Mouse (Mus musculus) T-cell, adult 2 months (primary cell): ENCODE results near the gene Plpp1.
A peak's percentile ranks its signal among the peaks of the same experiment; 100 is the strongest.

Source experiments
- DNase-seq: peaks from one replicate; pipeline ENCODE4 v3.0.0; 2022; ENCODE audit warnings: low spot score

Plpp1 gene

DNA sequence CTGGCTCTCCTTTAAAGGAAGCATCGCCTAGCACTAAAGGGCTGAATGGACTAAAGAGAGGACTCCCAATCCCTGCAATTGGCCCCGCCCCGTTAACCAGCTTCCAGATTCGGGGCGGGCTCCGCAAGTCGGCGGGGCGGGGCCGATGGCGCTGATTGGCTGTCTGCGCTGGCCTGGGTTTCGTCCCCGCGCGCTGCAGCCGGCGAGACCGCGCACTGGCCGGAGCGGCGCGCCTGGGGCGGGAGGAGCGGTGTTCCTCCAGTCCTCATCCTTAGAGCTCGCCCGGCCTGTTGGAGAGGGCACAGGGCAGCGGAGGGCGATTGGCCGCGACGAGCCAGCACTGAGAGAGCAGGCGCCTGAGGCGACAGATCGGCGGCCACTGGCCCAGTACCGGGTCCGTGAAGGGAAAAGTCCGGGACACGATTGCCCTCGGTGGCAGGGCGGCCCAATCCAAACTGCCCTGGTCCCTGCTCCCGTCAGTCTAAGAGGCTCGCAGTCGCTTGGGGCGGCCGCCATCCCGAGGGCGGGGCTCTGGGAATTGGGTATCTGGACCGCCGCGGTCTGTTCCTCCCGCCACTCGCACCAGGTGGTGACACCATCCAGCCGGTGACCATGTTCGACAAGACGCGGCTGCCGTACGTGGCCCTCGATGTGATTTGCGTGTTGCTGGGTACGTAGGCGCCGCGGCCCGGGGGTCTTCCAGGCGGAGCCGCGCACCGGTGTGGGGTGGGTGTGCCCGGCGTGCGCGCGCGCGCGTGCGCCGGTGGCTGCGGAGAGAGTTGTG is at the start of gene Plpp1:
Gene Plpp1, plus strand, starts transcription at position 196 of the 784 bp plus-strand sequence.
- peak; percentile 18 for DNase-seq

DNA sequence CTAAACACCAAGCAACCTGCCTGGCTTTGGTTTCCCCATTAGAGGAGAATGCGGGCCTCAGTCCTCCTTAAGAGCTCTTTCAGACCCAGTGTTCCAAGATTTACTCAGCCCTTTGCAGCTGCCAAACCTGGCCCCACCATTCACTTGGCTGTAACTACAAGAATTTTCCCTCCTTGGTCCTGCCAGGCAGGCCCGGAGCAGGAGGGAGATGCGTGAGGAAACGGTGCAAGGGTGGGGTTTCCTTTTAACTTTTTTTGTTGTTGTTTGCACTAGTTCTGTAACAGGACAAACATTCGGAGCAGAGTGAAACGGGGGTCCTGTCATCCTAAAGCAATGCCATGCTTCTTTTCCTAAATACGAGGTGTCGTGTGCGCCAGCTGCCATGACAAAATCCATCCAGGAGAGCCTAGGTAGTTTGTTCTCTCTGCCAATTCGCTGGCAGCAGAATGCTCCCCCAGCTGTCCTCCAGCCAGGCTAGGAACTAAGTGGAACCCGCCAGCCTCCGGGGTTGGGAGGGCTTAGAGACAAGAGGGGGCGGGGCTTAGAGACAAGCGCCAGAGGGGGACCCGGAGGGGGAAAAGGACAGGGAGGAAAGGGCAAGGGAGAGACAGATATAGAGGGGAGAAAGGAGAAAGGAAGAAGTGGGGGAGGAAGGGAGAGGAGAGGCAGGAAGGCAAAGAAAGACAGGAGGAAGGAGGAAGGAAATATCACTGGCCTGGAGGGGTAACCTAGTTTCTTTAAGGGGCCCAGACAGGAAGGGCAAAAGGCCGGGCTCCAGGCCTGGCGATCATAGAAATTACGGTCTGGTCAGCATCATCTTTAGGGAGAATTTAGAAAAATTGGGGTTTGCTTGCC is 48.9 kb upstream of the Plpp1 start:
- no peak for DNase-seq

DNA sequence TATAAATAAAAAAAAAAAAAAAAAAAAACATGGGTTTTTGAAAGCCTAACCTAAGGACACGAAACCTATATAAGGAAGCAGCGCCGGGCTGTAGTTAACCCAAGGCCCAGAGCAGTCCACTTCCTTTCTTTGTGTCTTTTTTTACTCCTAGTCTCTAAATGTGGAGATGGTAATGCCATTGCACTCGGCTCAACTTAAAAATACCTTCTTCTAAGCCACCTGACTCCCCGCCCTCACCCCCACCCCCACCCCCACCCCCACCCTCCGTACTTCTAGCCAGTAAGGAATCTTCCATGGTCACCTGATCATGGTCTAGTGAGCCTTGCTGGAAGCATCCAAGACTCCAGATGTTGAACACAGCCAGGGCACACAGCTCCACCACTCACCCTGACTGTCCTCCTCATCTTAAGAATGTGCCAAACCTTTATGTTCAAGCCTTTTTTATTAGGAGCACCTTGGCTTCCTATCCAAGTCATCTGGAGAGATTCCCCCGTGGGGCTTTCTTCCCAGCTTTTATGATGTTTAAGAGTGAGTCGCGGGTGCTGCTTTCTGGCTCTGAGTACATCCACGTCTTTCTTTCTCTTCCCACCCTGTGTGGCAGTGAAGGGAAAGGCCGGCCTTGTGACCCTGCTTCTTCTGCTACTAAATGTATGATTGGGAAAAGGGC is 48.1 kb upstream of the Plpp1 start:
- DNase-seq: no peak

DNA sequence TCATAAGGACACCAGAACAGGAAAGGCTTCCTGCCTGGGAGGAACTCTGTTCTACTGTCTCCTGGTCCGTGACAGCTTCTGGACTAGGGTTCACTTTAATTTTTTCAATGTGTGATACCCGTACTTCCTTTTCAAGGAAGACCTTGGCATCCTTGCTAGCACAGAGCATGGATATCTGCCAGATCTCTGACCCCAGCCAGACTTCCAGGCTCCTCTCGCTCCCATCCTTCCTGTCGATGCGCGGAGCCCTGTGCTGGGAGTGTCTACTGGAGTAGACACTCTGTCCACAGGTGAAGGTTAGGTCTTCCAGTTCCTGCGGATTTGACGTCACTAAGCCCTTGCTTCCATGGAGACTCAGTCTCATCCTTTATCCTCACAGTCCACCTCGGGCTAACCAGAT is 47.1 kb upstream of the Plpp1 start:
- no peak for DNase-seq

DNA sequence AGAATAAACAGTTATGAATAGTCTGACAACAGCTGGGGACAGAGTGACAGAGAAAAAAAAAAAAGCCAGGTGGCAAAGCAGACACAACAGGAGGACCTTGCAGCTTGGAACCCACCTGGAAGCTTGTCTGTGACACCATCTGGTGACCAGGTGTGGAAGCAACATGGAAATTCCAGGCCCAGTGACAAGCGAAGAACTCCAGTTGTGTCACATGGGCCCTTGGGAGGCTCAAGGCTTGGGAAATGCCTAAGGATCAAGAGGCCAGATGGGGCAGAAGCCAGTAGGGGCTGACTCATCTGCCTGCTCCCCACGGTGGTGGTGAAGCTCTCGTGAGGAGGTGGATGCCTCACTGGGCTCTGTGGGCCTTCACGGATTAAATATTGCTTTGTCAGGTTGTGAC is 45.7 kb upstream of the Plpp1 start:
- no peak for DNase-seq

DNA sequence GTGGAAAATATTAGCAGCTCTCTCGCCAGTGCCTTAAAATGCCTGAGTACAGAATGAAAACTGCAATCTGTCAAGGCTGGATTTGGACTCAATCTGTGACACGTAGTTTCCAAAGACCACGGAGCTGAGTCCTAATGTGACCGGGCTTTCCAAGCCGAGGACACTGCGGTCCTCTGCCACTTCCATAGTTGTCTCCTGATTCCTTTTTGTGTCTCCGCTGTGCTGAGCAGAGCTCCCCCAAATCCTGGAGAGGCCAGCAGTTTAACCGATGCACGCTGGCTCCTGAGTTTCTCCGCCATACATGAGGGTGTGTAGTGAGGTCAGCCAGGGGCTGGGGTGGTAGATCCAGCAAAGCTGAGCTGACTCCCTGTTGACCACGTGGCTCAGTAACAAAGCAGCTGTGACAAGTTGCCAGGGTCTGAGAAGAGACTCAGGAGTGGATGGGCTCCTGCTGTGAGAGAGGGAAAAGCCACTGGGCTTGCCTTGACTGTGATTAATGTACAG is 45.0 kb upstream of the Plpp1 start:
- no peak for DNase-seq

DNA sequence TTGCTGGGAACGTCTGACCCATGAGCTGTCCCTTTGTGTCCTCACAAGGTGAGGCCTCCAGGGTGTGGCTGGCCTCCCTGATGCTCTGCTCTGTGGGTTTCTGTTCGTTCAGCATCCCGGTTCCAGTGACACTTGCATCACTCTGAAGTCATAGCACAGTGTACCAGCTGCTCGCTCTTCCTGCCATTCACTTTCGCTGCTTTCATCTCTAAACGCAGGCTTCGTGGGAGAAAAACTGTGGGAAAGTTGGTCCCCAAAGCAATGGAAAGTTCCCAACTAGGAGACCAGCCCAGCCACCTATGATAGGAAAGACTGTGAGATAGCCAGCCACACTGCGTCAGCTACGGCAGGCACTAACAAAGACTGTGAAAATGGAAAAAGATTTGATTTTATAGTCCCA is 43.2 kb upstream of the Plpp1 start:
- no peak for DNase-seq

DNA sequence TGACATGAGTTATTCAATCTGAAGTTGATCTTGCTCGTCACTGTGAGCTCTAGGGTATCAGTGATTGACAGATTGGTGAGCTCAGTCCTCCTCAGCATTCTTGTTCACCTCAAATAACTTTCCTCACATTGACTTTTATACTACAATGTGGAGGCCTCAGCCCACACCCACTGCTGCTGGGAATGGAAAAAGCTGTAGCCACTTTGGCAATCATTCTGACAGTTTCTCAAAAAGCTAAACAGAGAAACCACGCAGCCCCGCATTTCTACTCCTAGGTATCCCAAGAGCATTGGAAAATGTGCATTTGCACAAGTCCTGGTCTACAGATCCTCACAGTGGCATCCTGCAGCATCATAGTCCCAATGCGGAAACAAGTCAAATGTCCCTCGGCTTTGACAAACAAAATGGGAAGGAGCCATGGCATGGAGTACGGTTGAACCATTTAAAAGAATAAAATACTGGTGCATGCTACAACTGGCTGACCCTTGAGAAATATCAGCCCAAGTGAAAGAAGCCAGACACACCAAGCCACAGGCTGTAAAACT is 42.0 kb upstream of the Plpp1 start:
- no peak for DNase-seq

DNA sequence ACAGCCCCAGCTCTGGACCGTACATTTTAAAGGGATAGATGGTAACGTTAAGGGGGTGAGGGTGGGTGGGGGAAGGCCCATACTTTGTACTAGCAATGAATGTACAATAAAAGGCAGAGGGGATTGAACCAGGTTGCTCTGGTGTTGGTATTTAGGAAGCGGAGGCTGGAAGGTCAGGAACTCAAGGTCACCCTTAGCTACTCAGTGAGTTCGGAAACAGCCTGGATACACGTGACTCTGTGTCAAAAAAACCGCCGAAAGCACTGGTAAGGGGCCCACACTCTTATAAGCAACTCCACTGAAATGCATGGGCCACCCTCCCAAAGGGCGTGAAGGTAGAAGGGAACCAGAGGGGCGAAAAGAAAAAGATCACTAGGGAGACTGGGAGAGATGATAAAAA is 41.2 kb upstream of the Plpp1 start:
- DNase-seq: no peak

DNA sequence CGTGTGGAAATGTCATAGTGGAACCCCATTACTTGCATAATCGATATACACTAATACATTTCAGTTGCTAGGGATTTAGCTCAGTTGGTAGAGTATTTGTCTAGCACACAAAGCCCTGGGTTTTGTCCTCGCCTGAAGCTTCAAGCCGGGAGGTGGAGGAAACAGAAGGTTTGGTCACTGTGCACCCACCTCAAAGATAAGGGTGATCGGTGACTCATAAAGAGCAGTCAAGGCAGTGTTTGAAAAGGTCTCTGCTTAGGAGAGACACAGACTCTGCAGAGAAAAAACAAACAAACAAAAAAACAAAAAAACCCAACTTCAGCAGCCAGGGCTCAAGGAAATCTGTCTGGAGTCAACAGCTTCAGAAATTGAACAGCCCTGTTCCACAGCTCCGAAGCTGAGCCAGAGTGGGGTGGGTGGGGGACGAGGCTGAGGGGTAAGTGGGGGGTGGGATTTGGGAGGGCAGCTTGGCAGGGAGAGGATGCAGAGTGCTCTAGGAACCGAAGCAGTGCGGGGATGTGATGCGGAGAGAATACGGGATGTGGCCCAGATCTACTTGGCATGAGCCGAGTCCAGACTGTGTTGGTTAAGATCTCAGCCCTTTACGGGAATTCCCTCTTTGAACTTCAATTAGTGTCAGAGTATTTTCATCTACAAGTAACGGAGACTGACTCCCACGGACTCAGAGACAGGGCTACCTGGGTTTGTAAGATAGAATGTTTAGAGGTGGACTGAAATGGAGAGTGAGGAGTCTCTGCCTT is 40.6 kb upstream of the Plpp1 start:
- no peak for DNase-seq

DNA sequence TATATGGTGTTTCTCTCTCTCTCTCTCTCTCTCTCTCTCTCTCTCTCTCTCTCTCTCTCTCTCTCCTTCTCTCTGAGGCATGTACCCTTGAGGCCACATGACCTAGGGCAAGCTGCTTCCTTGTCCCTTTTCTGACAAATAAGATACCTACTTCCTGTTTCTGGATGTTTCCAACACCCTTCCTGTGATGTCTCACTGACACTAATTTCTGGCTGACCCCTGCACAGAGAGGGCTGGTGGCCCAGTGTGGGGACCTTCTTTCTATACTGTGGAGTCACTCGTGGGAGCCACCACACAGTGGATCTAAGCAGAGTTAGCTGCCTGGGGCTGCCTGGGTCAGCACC is 40.1 kb upstream of the Plpp1 start:
- no peak for DNase-seq

DNA sequence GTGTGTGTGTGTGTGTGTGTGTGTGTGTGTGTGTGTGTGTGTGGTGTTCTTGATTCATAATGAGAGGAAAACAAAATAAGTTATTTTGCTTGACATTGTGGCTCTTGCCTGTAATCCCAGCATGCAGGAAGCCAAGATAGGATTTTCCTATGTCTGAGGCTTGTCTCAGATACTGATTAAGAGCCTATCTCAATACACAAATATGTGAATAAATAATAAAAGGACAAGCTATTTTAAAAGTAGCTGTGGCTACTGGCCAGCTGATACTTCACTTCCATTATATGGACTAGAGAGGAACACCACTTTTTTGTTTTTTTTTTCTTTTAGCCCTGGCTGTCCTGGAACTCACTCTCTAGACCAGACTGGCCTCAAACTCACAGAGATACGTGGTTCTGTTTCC is 38.8 kb upstream of the Plpp1 start:
- no peak for DNase-seq

DNA sequence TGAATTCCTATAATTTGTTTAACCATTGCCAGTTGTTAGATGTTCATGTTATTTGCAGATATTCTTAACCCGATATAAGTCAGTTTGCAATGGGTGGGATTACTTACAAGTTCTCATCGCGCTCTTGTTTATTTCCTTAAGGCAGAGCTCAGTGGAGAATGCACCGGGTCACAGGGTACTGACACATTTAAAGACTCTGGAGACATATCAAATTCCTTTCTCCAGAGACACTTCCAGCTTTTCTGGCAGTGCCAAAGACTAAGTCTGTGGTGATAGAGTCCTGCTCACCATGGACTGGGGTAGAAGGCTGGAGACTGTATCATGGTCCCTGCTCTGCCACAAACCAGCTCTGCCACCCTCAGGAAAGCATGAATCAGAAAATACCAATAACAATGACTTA is 38.0 kb upstream of the Plpp1 start:
- no peak for DNase-seq

DNA sequence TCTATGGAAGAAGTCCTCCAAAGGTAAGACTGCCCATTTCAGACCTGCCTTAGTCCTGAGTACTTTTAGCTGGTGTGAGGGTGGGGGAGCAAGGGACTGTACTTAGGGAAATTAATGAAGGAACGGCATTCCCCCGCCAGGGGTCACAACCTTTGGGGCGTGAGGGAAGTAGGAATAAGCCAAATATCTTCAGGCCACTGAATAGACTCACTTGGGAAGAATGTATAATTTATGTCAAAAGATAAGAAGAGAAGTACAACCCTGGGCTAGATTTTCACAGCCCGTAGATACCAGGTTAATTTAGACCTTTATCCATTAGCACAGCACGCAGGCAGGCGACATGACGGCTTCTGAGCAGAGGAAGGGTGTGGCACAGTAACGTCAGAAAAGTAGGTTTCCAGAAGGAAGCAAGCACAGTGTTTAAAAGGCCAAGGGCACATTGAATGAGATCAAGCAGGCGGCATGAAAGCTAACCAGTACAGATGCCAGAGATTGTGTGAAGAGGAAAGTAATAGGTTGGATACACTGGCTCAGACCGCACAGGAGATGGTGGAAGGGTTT is 37.0 kb upstream of the Plpp1 start:
- no peak for DNase-seq

DNA sequence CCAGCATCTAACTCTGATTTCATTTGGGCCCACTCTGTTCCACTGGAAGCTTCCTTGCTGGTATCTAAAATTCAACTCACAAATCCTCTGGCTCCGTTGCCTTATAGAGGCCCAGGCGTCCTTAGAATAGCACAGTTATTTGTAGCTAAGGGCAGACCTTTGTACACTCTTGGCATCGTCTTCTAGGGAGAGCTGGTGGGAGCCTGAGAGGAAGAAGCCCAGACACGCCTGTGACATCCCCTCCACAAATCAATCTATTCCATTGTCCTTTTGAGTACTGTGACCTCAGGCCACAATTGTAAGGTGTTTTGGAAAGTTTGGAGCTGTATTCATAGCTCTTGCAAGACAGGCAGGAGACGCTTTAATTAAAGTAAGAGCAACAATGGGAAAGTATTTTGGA is 36.0 kb upstream of the Plpp1 start:
- no peak for DNase-seq

DNA sequence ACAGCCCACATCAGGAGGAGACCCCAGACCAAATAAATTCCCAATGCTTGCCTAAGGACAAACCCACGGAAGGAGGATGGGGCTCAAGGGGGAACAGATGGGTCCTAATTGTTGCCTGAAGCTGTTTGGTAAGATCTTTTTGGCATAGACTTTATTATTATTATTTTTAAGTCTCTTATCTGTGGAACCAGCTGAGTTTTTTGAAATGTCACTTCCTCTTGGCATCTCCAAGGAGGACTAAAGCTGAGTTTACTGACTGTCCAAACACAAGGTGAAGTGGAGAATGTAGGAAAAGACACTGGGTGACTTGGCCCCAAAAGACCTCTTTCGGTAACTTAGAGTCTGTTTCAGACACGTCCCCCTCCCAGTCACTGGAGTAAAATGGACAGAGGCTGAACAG is 34.9 kb upstream of the Plpp1 start:
- no peak for DNase-seq

DNA sequence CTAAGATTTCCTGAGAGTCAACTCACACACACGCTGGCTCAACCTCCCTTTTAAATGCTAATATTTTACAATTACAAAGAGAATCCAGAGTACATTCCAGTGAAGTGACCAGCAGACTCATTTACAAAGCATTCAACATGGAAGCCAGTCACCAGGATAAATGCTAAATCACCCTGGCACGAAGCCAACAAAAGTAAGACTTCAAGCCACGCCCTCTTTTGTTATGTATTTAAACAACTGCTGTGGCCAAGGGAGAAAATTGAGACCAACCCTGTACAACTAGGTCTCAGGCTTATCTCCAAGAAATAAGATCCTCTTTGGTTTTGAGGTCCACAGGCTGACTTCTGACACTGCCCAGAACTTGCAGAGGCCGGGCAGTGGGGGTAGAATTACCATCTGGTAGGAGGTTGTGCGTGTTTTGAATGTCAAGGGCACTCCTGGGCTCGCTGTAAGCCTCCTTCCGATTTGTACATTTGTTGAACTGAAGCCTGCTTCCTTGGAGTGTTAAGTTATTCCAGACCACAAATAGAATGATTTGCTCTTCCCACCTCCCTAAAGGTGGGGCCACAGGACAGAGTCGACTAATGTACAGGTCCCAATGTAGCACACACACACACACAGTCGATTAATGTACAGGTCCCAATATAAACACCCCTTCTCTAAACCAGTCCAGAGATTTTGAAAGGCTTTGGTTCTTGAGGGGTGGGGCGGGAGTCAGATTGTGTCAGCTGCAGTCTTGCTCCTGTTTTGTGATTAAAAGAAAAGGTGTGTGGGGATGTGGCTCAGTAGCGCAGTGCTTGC is 29.9 kb upstream of the Plpp1 start:
- DNase-seq: no peak

DNA sequence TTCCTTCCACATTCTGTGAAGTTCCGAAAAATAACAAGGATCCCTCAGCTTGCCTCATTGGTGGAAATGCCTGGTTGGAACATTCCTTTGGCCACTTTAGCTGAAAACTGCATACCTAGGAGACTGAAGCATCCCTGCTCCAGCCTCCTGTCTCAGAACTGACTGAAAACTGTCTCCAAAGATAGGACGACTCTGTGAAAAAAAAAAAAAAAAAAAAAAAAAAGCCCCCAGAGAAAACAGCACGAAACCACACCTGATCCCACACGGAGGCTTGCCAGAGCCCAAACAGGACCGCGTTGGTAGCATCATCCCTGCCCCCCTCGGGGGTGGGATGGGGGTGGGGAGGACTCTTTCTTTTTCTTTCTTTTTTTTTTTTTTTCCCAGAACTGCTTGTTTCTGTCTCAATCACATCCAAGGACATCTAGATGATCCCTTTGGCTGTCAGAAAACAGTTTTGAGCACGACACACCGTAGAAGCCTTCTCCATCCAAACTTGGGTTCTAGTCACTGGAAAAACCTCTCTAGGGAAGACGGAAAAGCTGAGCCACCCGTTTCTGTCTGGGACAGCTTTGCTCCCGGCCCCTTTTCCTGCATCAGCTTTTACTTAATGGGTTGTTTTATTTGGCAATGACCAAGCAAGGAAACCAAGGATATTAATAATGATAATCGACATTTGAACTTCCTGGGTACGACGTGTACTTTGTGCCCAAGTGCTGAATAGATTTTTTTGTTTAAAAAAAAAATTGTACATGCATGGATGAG is 29.0 kb upstream of the Plpp1 start:
- no peak for DNase-seq

DNA sequence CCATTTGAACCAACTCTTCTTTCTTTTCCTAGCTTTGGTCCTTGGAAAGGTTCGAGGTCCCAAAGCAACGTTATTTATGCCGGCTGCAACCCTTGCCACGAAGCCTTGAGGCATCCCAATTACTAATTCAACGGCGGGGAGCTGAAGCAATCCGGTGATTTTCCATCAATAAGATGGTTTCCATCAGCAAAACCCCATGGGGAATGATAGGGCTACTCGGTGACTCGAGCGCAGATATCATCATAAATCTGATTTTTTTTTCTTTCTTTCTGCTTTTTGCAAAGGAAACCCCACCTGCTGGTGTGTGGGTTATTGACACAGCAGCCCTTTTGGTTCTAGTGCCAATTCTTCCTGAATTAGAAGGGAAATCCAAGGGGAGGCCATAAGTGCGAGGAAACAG is 28.3 kb upstream of the Plpp1 start:
- no peak for DNase-seq

DNA sequence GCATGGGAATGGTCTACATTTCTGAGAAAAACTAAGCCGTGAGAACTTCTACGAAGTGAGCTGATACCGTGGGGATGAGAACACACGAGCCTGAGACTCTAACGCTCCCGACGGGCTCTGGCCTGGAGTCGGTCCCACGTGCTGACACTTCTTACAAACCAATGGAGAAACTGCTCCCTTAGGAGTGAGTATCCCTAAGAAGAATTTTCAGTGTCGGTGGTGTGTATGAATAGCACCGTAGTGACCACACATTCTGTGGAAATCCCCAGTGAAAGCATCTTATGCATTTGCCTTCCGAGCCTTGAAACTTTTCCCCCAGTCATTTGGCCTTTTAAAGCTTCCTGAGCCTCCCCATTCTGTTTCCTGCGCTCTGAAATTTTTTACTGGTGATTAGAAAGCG is 27.7 kb upstream of the Plpp1 start:
- DNase-seq: no peak
